Mouse (Mus musculus) limb, embryonic 10.5 days (tissue): ENCODE measurements around the gene Klf4. TPM values are rescaled to one million over a fixed set of nuclear protein-coding genes. Genes with fewer than 3 reads are reported as not detected.

Experiments used
- DNase-seq: peaks from one replicate; pipeline ENCODE4 v3.0.0-alpha.2; 2017; ENCODE audit warnings: low spot score
- H3K27ac ChIP-seq: fragments of 300-500 bp; sonication (generic); 2 replicates; pipeline ENCODE4 v1.5.1; 2016; ENCODE audit warnings: mild to moderate bottlenecking
- H3K27me3 ChIP-seq: fragments of 300-500 bp; sonication (generic); 2 replicates; pipeline ENCODE4 v1.6.1; 2016; ENCODE audit warnings: low read depth, mild to moderate bottlenecking; ENCODE audit not compliant: poor library complexity, severe bottlenecking
- H3K36me3 ChIP-seq: fragments of 300-500 bp; sonication (generic); 2 replicates; pipeline ENCODE4 v1.6.1; 2016; ENCODE audit warnings: mild to moderate bottlenecking, moderate library complexity
- H3K4me1 ChIP-seq: fragments of 300-500 bp; sonication (generic); 2 replicates; pipeline ENCODE4 v1.6.1; 2016
- H3K4me3 ChIP-seq: fragments of 300-500 bp; sonication (generic); 2 replicates; pipeline ENCODE4 v1.5.1; 2016; ENCODE audit warnings: mild to moderate bottlenecking, moderate library complexity
- H3K9me3 ChIP-seq: fragments of 300-500 bp; sonication (generic); replicated peaks from 2 replicates; pipeline ENCODE4 v1.6.1; 2016; ENCODE audit warnings: mild to moderate bottlenecking
- WGBS: fragments of 180-500 bp; shearing (Covaris S2); methylation state at CpG from one replicate; pipeline ENCODE4 v1.1.7; 2016; 5-methylcytosine and 5-hydroxymethylcytosine counted together
- polyA plus RNA-seq: library from polyadenylated mRNA; unstranded; fragments of >200 nt; fragmentation: Nextera tagmentation; extraction: Ambion mirVana; gene quantifications from 2 replicates; pipeline ENCODE4 v1.2.1, GENCODE M21; 2016

Klf4 gene
- 0.46 and 0.78 TPM in 2 replicates for polyA plus RNA-seq

DNA sequence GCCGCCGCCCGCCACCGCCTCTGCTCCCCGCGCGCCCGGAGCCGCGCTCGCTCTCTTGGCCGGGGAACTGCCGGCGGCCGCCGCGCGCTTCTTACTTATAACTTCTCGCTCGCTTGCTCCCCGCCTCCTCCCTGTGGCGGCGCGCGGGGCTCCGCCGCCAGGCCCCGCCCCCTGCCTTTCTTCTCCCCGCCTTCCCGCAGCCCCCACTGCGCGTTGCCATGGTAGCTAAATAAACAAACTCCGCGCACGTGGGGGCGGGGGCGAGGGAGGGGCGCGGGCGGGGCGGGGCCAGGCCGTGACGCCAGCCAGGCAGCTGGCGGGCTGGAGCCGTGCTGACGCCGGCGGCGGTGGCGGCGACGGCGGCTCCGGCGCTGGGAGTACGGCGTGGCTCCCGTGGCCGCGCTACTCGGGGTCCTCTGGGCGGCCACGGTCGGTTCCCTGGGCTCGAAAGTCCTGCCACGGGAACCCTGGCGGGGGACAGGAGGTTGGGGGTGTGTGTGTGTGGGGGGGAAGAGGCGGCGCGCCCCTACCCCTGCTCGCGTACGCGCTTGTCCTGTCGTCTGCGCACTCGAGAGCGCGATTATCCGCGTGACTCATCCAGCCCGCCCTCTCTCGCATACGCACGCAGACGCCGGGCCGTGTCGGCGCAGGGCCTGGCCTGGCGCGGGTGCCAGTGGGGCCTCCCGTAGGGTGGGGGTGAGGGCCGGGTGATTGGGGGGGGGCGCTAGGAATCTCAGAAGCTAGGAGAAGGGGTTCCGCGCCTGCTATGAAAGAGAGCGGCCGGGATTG, at the start of gene Klf4:
TSS of gene Klf4 (minus strand) at position 60 of the 789 bp plus-strand sequence.
- Histone ChIP-seq H3K4me1 (peaks cover 29% of the 10 kb centered on the region), H3K9me3 (no peaks in the 10 kb centered on the region), H3K4me3 (peak within 1 kb of the TSS; percentile 74), H3K27ac (peak within 1 kb of the TSS; percentile 88), H3K27me3 (peaks cover 66% of the 10 kb centered on the region), H3K36me3 (no peaks in the 10 kb centered on the region)
- DNase-seq: peak; percentile 94
- under 1% methylated on average over 73 of the region's 99 CpGs for WGBS

DNA sequence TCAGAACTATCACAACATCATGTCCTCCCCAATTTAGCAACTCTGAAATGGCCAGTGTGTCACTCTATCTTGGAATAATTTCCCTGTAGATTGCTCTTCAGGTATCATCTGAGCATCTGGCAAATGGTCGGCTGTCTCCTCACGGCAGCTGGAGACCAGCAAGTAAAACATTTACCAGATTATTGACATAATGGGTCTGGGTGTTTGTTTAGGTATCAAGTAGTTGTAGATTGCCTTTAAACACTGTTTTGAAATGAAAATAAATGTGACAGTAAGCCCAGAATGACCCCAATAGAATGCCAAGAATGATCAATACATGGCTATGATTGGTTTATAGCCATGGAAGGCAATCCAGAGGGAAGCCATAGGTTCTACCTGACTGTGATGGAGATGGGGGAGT, 39.2 kb upstream of the Klf4 start:
- whole genome bisulfite sequencing: 79% methylated on average over 2 of the region's 2 CpGs
- Histone ChIP-seq H3K27ac (no peak overlapping the region), H3K36me3 (no peaks in the 10 kb centered on the region), H3K27me3 (no peaks in the 10 kb centered on the region), H3K4me3 (no peak overlapping the region), H3K4me1 (no peaks in the 10 kb centered on the region), H3K9me3 (no peaks in the 10 kb centered on the region)
- DNase-seq: no peak

GRCm38 (mm10) chr4:55567986-55568385, 35.7 kb upstream of the Klf4 start:
- peaks cover 12% of the 10 kb centered on the region for H3K4me1 ChIP-seq
- H3K9me3 ChIP-seq: no peaks in the 10 kb centered on the region
- no peak overlapping the region for H3K4me3 ChIP-seq
- DNase-seq: no peak
- no peaks in the 10 kb centered on the region for H3K36me3 ChIP-seq
- 90% methylated on average over 9 of the region's 9 CpGs for WGBS
- H3K27ac ChIP-seq: no peak overlapping the region
- H3K27me3 ChIP-seq: no peaks in the 10 kb centered on the region

DNA sequence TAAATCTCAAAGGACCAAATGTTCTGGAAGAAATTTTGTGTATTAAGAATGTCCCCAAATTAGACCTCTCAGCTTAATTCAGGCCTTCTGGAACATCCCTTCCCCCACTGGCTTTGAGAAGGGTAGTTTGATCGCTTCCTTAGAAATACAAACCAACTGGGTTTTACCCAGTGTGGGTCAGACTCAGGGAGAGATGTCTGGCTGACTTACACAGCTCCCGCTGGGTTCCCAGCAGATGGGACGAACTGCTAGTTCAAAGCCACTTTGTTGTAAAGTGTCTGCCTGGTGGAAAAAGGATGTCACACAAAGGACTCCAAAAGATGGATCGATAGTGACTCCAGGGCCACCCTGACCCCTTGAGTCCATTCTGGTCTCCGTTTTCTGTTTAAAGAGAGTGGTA, 35.3 kb upstream of the Klf4 start:
- no peaks in the 10 kb centered on the region for H3K36me3 ChIP-seq
- H3K27ac ChIP-seq: no peak overlapping the region
- H3K9me3 ChIP-seq: no peaks in the 10 kb centered on the region
- WGBS: 85% methylated on average over 5 of the region's 5 CpGs
- no peaks in the 10 kb centered on the region for H3K27me3 ChIP-seq
- no peak overlapping the region for H3K4me3 ChIP-seq
- H3K4me1 ChIP-seq: peaks cover 16% of the 10 kb centered on the region
- DNase-seq: no peak

GRCm38 (mm10) chr4:55564317-55564716, 32.1 kb upstream of the Klf4 start:
- Histone ChIP-seq H3K36me3 (no peaks in the 10 kb centered on the region), H3K27ac (peak overlapping the region; percentile 84; the same call in 1 of the 2 replicates), H3K27me3 (no peaks in the 10 kb centered on the region), H3K4me1 (peaks cover 25% of the 10 kb centered on the region), H3K9me3 (no peaks in the 10 kb centered on the region), H3K4me3 (no peak overlapping the region)
- WGBS: 84% methylated on average over 2 of the region's 2 CpGs
- no peak for DNase-seq

- H3K27me3 ChIP-seq: no peaks in the 10 kb centered on the region
- H3K27ac ChIP-seq: peak overlapping the region; percentile 84
- no peaks in the 10 kb centered on the region for H3K9me3 ChIP-seq
- H3K4me1 ChIP-seq: peaks cover 25% of the 10 kb centered on the region
- H3K36me3 ChIP-seq: no peaks in the 10 kb centered on the region
- WGBS: 62% methylated on average over 8 of the region's 8 CpGs
- DNase-seq: peak; percentile 39
- no peak overlapping the region for H3K4me3 ChIP-seq
Observed at GRCm38 (mm10) chr4:55563050-55563449, 30.8 kb upstream of the Klf4 start.

DNA sequence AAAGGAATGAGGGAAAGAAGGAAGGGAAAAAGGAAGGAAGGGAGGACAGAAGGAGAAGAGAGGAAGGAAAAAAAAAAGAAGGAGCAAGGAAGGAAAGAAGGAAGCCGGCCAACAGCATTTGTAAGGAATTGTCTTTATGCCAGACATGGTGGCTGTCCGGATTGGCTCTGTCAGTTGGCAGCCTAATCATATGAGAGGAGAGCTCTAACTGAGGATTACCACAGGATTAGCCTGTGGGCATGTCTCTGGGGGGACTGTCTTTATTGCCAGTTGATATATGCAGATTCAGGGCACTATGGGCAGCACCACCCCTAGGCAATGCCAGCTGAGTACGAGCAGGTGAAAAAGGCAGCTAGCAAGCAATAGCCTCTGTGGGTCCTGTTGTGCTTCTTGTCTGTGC, 29.8 kb upstream of the Klf4 start:
- H3K4me3 ChIP-seq: no peak overlapping the region
- DNase-seq: no peak
- H3K9me3 ChIP-seq: no peaks in the 10 kb centered on the region
- H3K4me1 ChIP-seq: peaks cover 25% of the 10 kb centered on the region
- WGBS: 87% methylated on average over 3 of the region's 3 CpGs
- no peaks in the 10 kb centered on the region for H3K36me3 ChIP-seq
- no peaks in the 10 kb centered on the region for H3K27me3 ChIP-seq
- H3K27ac ChIP-seq: no peak overlapping the region

DNA sequence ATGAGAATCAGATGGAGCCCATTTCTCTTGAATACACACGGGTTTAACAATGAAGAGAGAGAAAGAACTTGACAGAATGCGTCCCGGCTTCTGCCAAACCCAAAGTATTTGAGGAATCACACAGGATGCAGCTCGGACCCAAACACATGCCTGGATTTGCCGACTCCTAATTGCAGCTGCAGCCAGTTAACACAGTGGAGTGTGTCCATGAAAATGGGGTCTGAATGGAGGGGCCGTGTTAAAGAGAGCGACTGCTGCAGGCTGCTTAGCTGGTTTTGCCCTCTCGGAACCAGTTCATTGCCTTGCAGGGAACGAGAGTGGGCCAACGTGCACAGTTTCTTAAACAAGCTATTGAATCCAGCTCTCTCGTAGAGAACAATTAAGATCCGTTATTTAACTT, 14.6 kb upstream of the Klf4 start:
- Histone ChIP-seq H3K4me1 (0 out of 2 replicates have a peak, but pooled peaks cover 3% of the 10 kb centered on the region), H3K9me3 (no peaks in the 10 kb centered on the region), H3K4me3 (no peak overlapping the region), H3K27me3 (peaks cover 5% of the 10 kb centered on the region; the same call in 1 of the 2 replicates), H3K27ac (no peak overlapping the region), H3K36me3 (no peaks in the 10 kb centered on the region)
- WGBS: 81% methylated on average over 12 of the region's 12 CpGs
- no peak for DNase-seq

DNA sequence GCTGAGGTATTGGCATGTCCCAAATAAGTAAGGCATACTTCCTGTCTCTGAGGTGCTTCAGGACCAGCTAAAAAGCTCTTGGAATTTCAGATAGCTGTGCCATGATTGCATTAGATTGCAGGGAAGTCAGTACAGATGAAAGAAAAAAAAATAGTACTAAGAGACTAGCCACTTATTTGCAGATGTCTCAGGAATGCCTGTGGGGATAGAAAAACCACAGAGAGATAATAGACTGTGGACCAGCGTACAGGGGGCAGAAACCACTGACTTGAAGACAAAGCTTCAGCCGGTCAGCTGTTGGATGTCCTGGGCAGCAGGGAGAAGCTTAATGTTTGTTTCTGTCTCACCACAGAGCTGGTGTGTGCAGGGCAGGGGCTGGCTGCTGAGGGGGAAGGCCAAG, 10.5 kb upstream of the Klf4 start:
- Histone ChIP-seq H3K36me3 (no peaks in the 10 kb centered on the region), H3K27ac (no peak overlapping the region), H3K4me1 (0 out of 2 replicates have a peak, but pooled peaks cover 3% of the 10 kb centered on the region), H3K27me3 (no peaks in the 10 kb centered on the region), H3K9me3 (no peaks in the 10 kb centered on the region), H3K4me3 (no peak overlapping the region)
- WGBS: 80% methylated on average over 2 of the region's 2 CpGs
- no peak for DNase-seq

GRCm38 (mm10) chr4:55541654-55542053, 9.4 kb upstream of the Klf4 start:
- Histone ChIP-seq H3K9me3 (no peaks in the 10 kb centered on the region), H3K27me3 (0 out of 2 replicates have a peak, but pooled peaks cover under 1% of the 10 kb centered on the region), H3K4me1 (no peaks in the 10 kb centered on the region), H3K4me3 (no peak overlapping the region), H3K36me3 (no peaks in the 10 kb centered on the region), H3K27ac (no peak overlapping the region)
- no peak for DNase-seq
- 79% methylated on average over 4 of the region's 4 CpGs for WGBS

GRCm38 (mm10) chr4:55541221-55541620, 9.0 kb upstream of the Klf4 start:
- Histone ChIP-seq H3K4me1 (no peaks in the 10 kb centered on the region), H3K36me3 (no peaks in the 10 kb centered on the region), H3K9me3 (no peaks in the 10 kb centered on the region), H3K27ac (no peak overlapping the region), H3K4me3 (no peak overlapping the region), H3K27me3 (peaks cover 5% of the 10 kb centered on the region; the same call in 1 of the 2 replicates)
- 83% methylated on average over 4 of the region's 4 CpGs for WGBS
- DNase-seq: no peak

- H3K36me3 ChIP-seq: no peaks in the 10 kb centered on the region
- peaks cover 24% of the 10 kb centered on the region for H3K4me1 ChIP-seq
- no peak overlapping the region for H3K27ac ChIP-seq
- DNase-seq: no peak
- no peaks in the 10 kb centered on the region for H3K9me3 ChIP-seq
- peaks cover 58% of the 10 kb centered on the region for H3K27me3 ChIP-seq
- no peak overlapping the region for H3K4me3 ChIP-seq
Observed at GRCm38 (mm10) chr4:55535012-55535411, 2.7 kb upstream of the Klf4 start.

DNA sequence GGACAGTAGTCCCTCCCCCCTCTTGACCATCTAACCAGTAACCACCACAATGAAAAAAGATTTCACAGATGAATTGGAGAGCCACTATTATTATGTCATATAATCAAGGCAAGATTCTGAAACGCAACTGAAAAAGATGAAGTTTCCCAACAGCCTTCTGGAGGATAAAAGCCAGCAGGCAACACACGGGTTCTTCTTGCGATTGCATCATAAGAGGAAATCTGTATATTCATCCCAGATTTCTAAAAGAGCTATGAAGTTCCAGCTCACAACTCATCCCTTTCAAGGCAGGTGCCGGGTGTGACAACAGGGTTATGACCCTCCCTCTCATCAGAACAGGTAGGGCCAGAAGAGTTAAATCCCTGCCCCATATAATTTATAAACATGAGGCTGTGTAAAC, 2.2 kb upstream of the Klf4 start:
- no peaks in the 10 kb centered on the region for H3K36me3 ChIP-seq
- H3K27me3 ChIP-seq: peaks cover 63% of the 10 kb centered on the region
- 80% methylated on average over 4 of the region's 4 CpGs for WGBS
- peaks cover 29% of the 10 kb centered on the region for H3K4me1 ChIP-seq
- H3K9me3 ChIP-seq: no peaks in the 10 kb centered on the region
- H3K27ac ChIP-seq: no peak overlapping the region
- H3K4me3 ChIP-seq: no peak overlapping the region
- DNase-seq: no peak
